Mouse (Mus musculus) brain, embryonic 14.5 days (tissue): ENCODE results near the gene Cdiptos.

Experiments used
- CTCF ChIP-seq: fragments of 200-500 bp; IDR thresholded peaks from 2 replicates; pipeline ENCODE4 v1.5.1; 2012; ENCODE audit warnings: inconsistent platforms, mild to moderate bottlenecking, moderate library complexity, borderline replicate concordance; ENCODE audit not compliant: insufficient read depth, insufficient read length; ENCODE audit errors: extremely low read depth
- POLR2A ChIP-seq: fragments of 200-500 bp; IDR thresholded peaks from 2 replicates; pipeline ENCODE4 v1.6.1; 2012; ENCODE audit warnings: mild to moderate bottlenecking, inconsistent platforms, borderline replicate concordance; ENCODE audit not compliant: poor library complexity, insufficient read depth, insufficient read length, severe bottlenecking; ENCODE audit errors: extremely low read depth

DNA sequence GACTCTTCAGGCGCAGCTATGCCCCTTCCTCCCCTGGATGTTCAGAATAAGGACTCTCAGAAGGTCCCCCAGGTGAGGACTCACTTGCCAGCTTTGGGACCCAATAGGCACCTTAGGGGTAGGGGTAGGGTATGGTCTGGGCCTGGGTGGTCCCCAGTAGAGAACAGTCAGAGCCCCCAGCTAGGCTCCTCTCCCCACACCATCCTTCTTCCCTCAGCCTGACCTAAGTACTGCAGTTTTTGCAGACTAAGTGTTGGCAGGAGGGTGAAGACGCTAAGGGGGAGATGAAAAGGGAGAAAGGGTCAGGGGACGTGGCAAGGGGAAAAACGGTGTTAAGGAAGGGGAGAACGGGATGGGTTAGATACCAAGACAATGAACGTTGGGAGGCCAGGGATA is 42.0 kb upstream of the Cdiptos start:
- TF ChIP-seq POLR2A (no peak), CTCF (no peak)
